Mouse (Mus musculus): Measurements from ENCODE around the gene Rapgef5. TPM values are rescaled to one million over a fixed set of nuclear protein-coding genes. Genes with fewer than 3 reads are reported as not detected.

Rapgef5 gene
- polyA plus RNA-seq, 1 experiment from 2014 or later: 10.4 TPM

- Histone ChIP-seq H3K4me1 (0 out of 2 replicates have a peak, but pooled peaks cover 2% of the 10 kb centered on the region), H3K4me2 (no peak overlapping the region), H3K36me3 (no peaks in the 10 kb centered on the region), H3K9me3 (no peaks in the 10 kb centered on the region), H3K27me3 (replicated peaks) (no peaks in the 10 kb centered on the region), H3K4me3 (replicated peaks) (no peak overlapping the region), H3K27ac (no peak overlapping the region), H3K9ac (no peak overlapping the region)
- 49% methylated on average over 11 of the region's 11 CpGs for WGBS
- no peak for ATAC-seq (ENCODE audit: insufficient read depth, low FRiP score, low read depth)
These were observed 221.2 kb downstream of the Rapgef5 start for GRCm38 (mm10) chr12:117737332-117738031.

- H3K4me2 ChIP-seq: no peak overlapping the region
- no peak overlapping the region for H3K27ac ChIP-seq
- H3K27me3 ChIP-seq (replicated peaks): no peaks in the 10 kb centered on the region
- H3K36me3 ChIP-seq: no peaks in the 10 kb centered on the region
- 0 out of 2 replicates have a peak, but pooled peaks cover 2% of the 10 kb centered on the region for H3K4me1 ChIP-seq
- no peak overlapping the region for H3K4me3 ChIP-seq (replicated peaks)
- no peaks in the 10 kb centered on the region for H3K9me3 ChIP-seq
- H3K9ac ChIP-seq: no peak overlapping the region
- ATAC-seq (ENCODE audit: insufficient read depth, low FRiP score, low read depth): no peak
- 30% methylated on average over 1 of the region's 1 CpGs for WGBS
These were observed 226.2 kb downstream of the Rapgef5 start for GRCm38 (mm10) chr12:117742487-117742886.

GRCm38 (mm10) chr12:117744580-117745483 is 228.6 kb downstream of the Rapgef5 start:
- no peak for ATAC-seq (ENCODE audit: insufficient read depth, low FRiP score, low read depth)
- no peak overlapping the region for H3K9ac ChIP-seq
- WGBS: 28% methylated on average over 8 of the region's 8 CpGs
- H3K27ac ChIP-seq: no peak overlapping the region
- no peaks in the 10 kb centered on the region for H3K9me3 ChIP-seq
- H3K4me3 ChIP-seq (replicated peaks): no peak overlapping the region
- H3K27me3 ChIP-seq (replicated peaks): no peaks in the 10 kb centered on the region
- H3K36me3 ChIP-seq: no peaks in the 10 kb centered on the region
- no peak overlapping the region for H3K4me2 ChIP-seq
- 0 out of 2 replicates have a peak, but pooled peaks cover 2% of the 10 kb centered on the region for H3K4me1 ChIP-seq

- Histone ChIP-seq H3K27ac (no peak overlapping the region), H3K4me1 (no peaks in the 10 kb centered on the region), H3K4me2 (no peak overlapping the region), H3K27me3 (replicated peaks) (no peaks in the 10 kb centered on the region), H3K9ac (no peak overlapping the region), H3K4me3 (replicated peaks) (no peak overlapping the region), H3K36me3 (no peaks in the 10 kb centered on the region), H3K9me3 (no peaks in the 10 kb centered on the region)
- 88% methylated on average over 7 of the region's 7 CpGs for WGBS
- ATAC-seq (ENCODE audit: insufficient read depth, low FRiP score, low read depth): no peak
These were observed 230.3 kb downstream of the Rapgef5 start for GRCm38 (mm10) chr12:117746611-117747010.

- ATAC-seq (ENCODE audit: insufficient read depth, low FRiP score, low read depth): no peak
- no peak overlapping the region for H3K9ac ChIP-seq
- H3K27me3 ChIP-seq (replicated peaks): no peaks in the 10 kb centered on the region
- H3K9me3 ChIP-seq: no peaks in the 10 kb centered on the region
- 0 out of 2 replicates have a peak overlapping the region, but pooled peaks have one; percentile 35 for H3K27ac ChIP-seq
- 46% methylated on average over 9 of the region's 9 CpGs for WGBS
- H3K36me3 ChIP-seq: no peaks in the 10 kb centered on the region
- no peak overlapping the region for H3K4me2 ChIP-seq
- no peaks in the 10 kb centered on the region for H3K4me1 ChIP-seq
- no peak overlapping the region for H3K4me3 ChIP-seq (replicated peaks)
These were observed 234.8 kb downstream of the Rapgef5 start for GRCm38 (mm10) chr12:117751045-117751444.

GRCm38 (mm10) chr12:117751520-117752383 is 235.5 kb downstream of the Rapgef5 start:
- Histone ChIP-seq H3K9me3 (no peaks in the 10 kb centered on the region), H3K36me3 (no peaks in the 10 kb centered on the region), H3K4me2 (no peak overlapping the region), H3K27me3 (replicated peaks) (no peaks in the 10 kb centered on the region), H3K4me3 (replicated peaks) (no peak overlapping the region), H3K27ac (peak overlapping the region; percentile 35; the same call in 1 of the 2 replicates), H3K4me1 (no peaks in the 10 kb centered on the region), H3K9ac (no peak overlapping the region)
- no peak for ATAC-seq (ENCODE audit: insufficient read depth, low FRiP score, low read depth)
- 51% methylated on average over 25 of the region's 25 CpGs for WGBS

- Histone ChIP-seq H3K4me1 (no peaks in the 10 kb centered on the region), H3K27me3 (replicated peaks) (no peaks in the 10 kb centered on the region), H3K4me2 (no peak overlapping the region), H3K27ac (no peak overlapping the region), H3K9me3 (no peaks in the 10 kb centered on the region), H3K9ac (no peak overlapping the region), H3K4me3 (replicated peaks) (no peak overlapping the region), H3K36me3 (no peaks in the 10 kb centered on the region)
- ATAC-seq (ENCODE audit: insufficient read depth, low FRiP score, low read depth): no peak
- WGBS: 57% methylated on average over 7 of the region's 7 CpGs
These were observed 239.7 kb downstream of the Rapgef5 start for GRCm38 (mm10) chr12:117756010-117756409.

GRCm38 (mm10) chr12:117760373-117760772 is 244.1 kb downstream of the Rapgef5 start:
- Histone ChIP-seq H3K4me1 (no peaks in the 10 kb centered on the region), H3K27me3 (replicated peaks) (no peaks in the 10 kb centered on the region), H3K9ac (no peak overlapping the region), H3K4me3 (replicated peaks) (no peak overlapping the region), H3K9me3 (no peaks in the 10 kb centered on the region), H3K36me3 (no peaks in the 10 kb centered on the region), H3K27ac (no peak overlapping the region), H3K4me2 (no peak overlapping the region)
- 74% methylated on average over 5 of the region's 5 CpGs for WGBS
- ATAC-seq (ENCODE audit: insufficient read depth, low FRiP score, low read depth): no peak

- Histone ChIP-seq H3K9me3 (no peaks in the 10 kb centered on the region), H3K4me3 (replicated peaks) (no peak overlapping the region), H3K36me3 (no peaks in the 10 kb centered on the region), H3K27me3 (replicated peaks) (no peaks in the 10 kb centered on the region), H3K9ac (no peak overlapping the region), H3K4me2 (no peak overlapping the region), H3K27ac (no peak overlapping the region), H3K4me1 (no peaks in the 10 kb centered on the region)
- ATAC-seq (ENCODE audit: insufficient read depth, low FRiP score, low read depth): no peak
These were observed 244.6 kb downstream of the Rapgef5 start for GRCm38 (mm10) chr12:117760846-117761245.

- no peaks in the 10 kb centered on the region for H3K9me3 ChIP-seq
- WGBS: 52% methylated on average over 1 of the region's 1 CpGs
- no peak overlapping the region for H3K27ac ChIP-seq
- no peaks in the 10 kb centered on the region for H3K27me3 ChIP-seq (replicated peaks)
- no peak overlapping the region for H3K4me3 ChIP-seq (replicated peaks)
- no peak overlapping the region for H3K4me2 ChIP-seq
- H3K36me3 ChIP-seq: no peaks in the 10 kb centered on the region
- no peak overlapping the region for H3K9ac ChIP-seq
- ATAC-seq (ENCODE audit: insufficient read depth, low FRiP score, low read depth): no peak
- no peaks in the 10 kb centered on the region for H3K4me1 ChIP-seq
These were observed 245.4 kb downstream of the Rapgef5 start for GRCm38 (mm10) chr12:117761698-117762097.

- Histone ChIP-seq H3K27ac (no peak overlapping the region), H3K36me3 (no peaks in the 10 kb centered on the region), H3K9me3 (no peaks in the 10 kb centered on the region), H3K4me1 (no peaks in the 10 kb centered on the region), H3K4me2 (no peak overlapping the region), H3K9ac (no peak overlapping the region), H3K27me3 (replicated peaks) (no peaks in the 10 kb centered on the region), H3K4me3 (replicated peaks) (no peak overlapping the region)
- peak; percentile 49; the same call in 1 of the 2 replicates for ATAC-seq (ENCODE audit: insufficient read depth, low FRiP score, low read depth)
- 62% methylated on average over 3 of the region's 3 CpGs for WGBS
These were observed 247.0 kb downstream of the Rapgef5 start for GRCm38 (mm10) chr12:117763247-117763646.

Data from stomach, embryonic 15.5 days (tissue).